Mouse (Mus musculus) bone marrow, adult 2 months (tissue): ENCODE results near the gene Pitpnm3. TPM values are rescaled to one million over a fixed set of nuclear protein-coding genes. Genes with fewer than 3 reads are reported as not detected.
A peak's percentile ranks its signal among the peaks of the same experiment; 100 is the strongest.

Source experiments
- H3K27ac ChIP-seq: fragments of 200-500 bp; 2 replicates; pipeline ENCODE4 v1.5.1; 2012; ENCODE audit warnings: low read depth, mild to moderate bottlenecking, control low read depth, inconsistent platforms, low read length; ENCODE audit not compliant: control insufficient read depth, poor library complexity, insufficient read depth
- H3K4me1 ChIP-seq: fragments of 200-500 bp; 2 replicates; pipeline ENCODE4 v1.6.1; 2011; ENCODE audit warnings: low read length; ENCODE audit not compliant: control insufficient read depth, insufficient read depth
- H3K4me3 ChIP-seq: fragments of 200-500 bp; replicated peaks from 2 replicates; pipeline ENCODE3; 2011; ENCODE audit warnings: mild to moderate bottlenecking, low read depth, low read length, control low read depth; ENCODE audit not compliant: control insufficient read depth
- CTCF ChIP-seq: fragments of 200-500 bp; IDR thresholded peaks from 2 replicates; pipeline ENCODE4 v1.5.1; 2011; ENCODE audit warnings: low read length, control low read depth; ENCODE audit not compliant: control insufficient read depth, insufficient read depth
- POLR2A ChIP-seq: fragments of 200-500 bp; IDR thresholded peaks from 2 replicates; pipeline ENCODE4 v1.6.1; 2011; ENCODE audit warnings: low read depth, mild to moderate bottlenecking, control low read depth, low read length, borderline replicate concordance; ENCODE audit not compliant: control insufficient read depth
- WGBS: fragments of 180-500 bp; shearing (Covaris S2); methylation state at CpG from one replicate; pipeline ENCODE4 v1.1.7; 2018; 5-methylcytosine and 5-hydroxymethylcytosine counted together
- polyA plus RNA-seq: library from polyadenylated mRNA; stranded (reverse); fragments of >200 nt; gene quantifications from 2 replicates; pipeline ENCODE4 v1.2.4, GENCODE M21; 2011; ENCODE audit warnings: low replicate concordance; ENCODE audit not compliant: missing spikeins, insufficient read depth, insufficient read length

Pitpnm3 gene
- polyA plus RNA-seq, 1 experiment, result not detected

DNA sequence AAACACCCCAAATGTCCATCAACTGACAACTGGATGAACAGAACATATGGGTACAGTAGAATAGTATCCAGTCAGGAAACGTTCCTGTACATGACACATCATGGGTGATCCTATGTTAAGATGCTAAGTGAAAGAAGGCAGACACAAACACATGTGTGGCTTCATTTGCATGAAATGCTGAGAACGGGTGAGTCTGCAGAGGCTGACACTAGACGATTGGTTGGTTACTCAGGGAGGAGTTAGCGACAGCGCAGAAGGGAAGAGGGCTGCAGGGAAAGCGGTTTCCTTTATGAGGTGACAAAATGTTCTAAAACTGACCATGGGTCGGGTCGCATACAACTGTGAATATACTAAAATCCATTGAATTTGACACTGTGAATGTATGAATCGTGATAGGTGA, 75.2 kb downstream of the Pitpnm3 start:
- H3K4me3 ChIP-seq, result no peak overlapping the region
- TF ChIP-seq CTCF (no peak), POLR2A (no peak)
- WGBS, result 59% methylated on average over 9 of the region's 9 CpGs
- H3K27ac ChIP-seq, result no peak overlapping the region
- no peaks in the 10 kb centered on the region for H3K4me1 ChIP-seq

GRCm38 (mm10) chr11:72057166-72057565, 78.4 kb downstream of the Pitpnm3 start:
- Histone ChIP-seq H3K4me1 (no peaks in the 10 kb centered on the region), H3K27ac (no peak overlapping the region), H3K4me3 (no peak overlapping the region)
- TF ChIP-seq POLR2A (no peak), CTCF (no peak)
- 65% methylated on average over 3 of the region's 3 CpGs for WGBS

DNA sequence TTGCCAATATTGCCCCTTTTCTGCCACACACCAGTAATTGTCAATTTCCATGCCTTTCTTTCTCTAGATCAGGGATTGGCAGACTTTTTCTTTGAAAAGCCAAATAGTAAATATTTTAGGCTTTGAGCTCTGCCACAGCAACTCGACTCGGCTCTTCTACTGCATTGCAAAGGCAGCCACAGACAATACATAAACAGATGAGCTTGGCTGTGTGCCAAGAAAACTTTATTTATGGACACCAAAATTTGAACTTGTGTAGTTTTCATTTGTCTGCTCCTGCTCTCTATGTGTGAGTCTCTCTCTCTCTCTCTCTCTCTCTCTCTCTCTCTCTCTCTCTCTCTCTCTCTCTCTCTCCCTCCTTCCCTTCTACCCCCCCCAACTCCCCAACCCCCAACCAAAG, 80.4 kb downstream of the Pitpnm3 start:
- TF ChIP-seq CTCF (no peak), POLR2A (no peak)
- no peak overlapping the region for H3K4me3 ChIP-seq
- no peak overlapping the region for H3K27ac ChIP-seq
- 54% methylated on average over 2 of the region's 2 CpGs for WGBS
- no peaks in the 10 kb centered on the region for H3K4me1 ChIP-seq

DNA sequence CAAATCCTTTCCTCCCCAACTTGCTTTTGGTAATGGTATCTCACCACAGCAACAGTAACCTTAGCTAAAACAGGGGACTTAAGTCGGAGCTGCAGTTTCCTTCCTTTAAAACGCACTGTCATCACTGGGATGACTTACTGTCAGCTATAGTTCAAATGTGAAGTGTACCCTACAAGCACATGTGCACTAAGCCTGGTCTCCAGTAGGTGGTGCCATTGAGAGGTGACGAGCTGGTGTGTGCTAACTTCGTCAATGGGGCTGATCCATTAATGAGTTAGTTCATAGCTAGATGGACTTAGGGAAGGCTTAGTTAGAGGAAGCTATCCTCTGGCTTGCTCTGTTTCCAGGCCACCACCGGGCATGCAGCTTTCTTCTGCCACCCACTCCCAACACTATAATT, 82.9 kb downstream of the Pitpnm3 start:
- no peak for TF ChIP-seq POLR2A
- TF ChIP-seq CTCF, result peak; percentile 86
- Histone ChIP-seq H3K27ac (no peak overlapping the region), H3K4me1 (no peaks in the 10 kb centered on the region), H3K4me3 (no peak overlapping the region)
- WGBS, result 9% methylated on average over 5 of the region's 5 CpGs

- TF ChIP-seq CTCF, result no peak
- TF ChIP-seq POLR2A, result no peak
- Histone ChIP-seq H3K4me1 (no peaks in the 10 kb centered on the region), H3K4me3 (no peak overlapping the region), H3K27ac (no peak overlapping the region)
- WGBS, result 26% methylated on average over 3 of the region's 3 CpGs
These were observed 83.4 kb downstream of the Pitpnm3 start for GRCm38 (mm10) chr11:72052221-72052620.

DNA sequence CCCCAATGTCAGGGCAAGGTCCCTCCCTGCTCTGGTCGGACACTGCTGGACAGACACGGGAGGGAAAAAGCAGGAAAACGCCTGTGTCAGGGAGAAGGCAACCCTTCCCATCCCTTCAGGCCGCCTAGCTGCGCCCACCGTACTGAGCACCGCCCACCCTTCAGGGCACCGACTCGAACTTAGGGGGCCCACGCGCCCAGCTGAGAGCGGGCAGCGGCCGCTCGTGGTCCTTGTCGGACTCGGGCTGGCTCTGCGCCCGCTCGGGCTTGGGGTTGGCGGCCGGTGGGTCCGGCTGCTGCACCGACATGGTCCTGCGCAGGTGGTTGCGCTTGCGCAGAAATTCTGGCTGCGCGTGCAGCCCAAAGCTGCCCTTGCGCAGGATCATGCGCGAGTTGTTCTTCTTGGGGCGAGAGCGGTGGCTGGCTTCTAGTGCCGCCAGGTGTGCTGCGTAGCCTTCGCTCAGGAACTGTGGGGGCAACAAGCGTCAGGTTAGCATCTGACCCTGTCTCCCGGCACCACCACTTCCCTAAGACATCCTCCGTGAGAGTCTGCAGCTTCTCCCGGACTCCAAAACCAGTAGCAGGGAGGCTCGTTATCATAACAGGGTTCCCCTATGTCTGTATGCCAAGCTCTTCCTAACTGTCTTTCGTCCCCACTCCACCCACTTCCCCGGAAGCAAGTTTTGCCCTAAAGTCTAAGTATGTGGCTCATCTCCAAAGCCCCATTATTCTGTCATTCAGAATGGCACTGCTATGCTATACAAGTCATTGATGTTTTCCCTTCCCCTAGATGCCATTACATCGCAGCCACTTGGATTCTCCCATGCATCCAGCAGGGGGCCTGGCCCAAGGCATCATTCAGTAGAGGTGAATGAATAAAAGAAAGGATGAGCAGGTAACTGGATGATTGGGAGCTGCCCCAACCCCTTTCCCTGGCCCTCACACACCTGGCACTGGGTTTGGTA, 84.4 kb downstream of the Pitpnm3 start:
- no peak overlapping the region for H3K4me3 ChIP-seq

GRCm38 (mm10) chr11:72050168-72050894, 85.2 kb downstream of the Pitpnm3 start:
- Histone ChIP-seq H3K27ac (no peak overlapping the region), H3K4me1 (no peaks in the 10 kb centered on the region; the same call in 1 of the 2 replicates), H3K4me3 (no peak overlapping the region)
- no peak for TF ChIP-seq POLR2A
- no peak for TF ChIP-seq CTCF
- WGBS, result 42% methylated on average over 14 of the region's 14 CpGs

More for the DNA sequence above, 84.4 kb downstream of the Pitpnm3 start:
- WGBS, result 5% methylated on average over 45 of the region's 45 CpGs
- TF ChIP-seq CTCF (no peak), POLR2A (no peak)
- no peaks in the 10 kb centered on the region; the same call in 1 of the 2 replicates for H3K4me1 ChIP-seq
- no peak overlapping the region for H3K27ac ChIP-seq

DNA sequence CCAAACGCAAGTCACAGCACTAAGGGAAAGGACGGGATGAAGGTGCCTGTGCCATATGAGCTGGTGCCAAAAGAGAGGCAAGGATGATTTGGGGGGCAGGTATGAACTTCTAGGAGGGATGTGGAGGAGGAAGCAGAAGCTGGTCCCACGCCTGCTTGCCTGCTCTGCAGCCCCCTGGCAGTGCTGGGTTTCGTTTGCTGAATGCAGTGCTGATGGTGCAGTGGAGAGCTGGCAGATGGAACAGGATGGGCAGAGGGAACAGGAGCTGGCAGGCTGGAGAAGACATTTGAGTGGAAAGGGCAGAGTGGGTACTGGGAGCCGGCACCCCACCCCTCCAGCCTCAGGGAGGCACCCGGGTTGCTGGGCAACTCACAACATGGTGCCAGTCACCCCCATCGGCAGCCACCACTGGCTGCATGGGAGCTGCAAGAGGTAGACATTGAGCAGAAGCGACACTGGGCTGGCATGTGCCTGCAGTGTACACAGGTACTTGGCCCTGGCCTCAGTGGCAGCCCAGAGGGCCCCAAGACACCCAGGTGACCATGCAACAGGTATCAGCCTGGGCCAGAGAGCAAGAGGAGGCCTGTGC, 86.3 kb downstream of the Pitpnm3 start:
- WGBS, result 84% methylated on average over 8 of the region's 8 CpGs
- Histone ChIP-seq H3K27ac (no peak overlapping the region), H3K4me3 (no peak overlapping the region), H3K4me1 (no peaks in the 10 kb centered on the region; the same call in 1 of the 2 replicates)
- TF ChIP-seq POLR2A, result no peak
- no peak for TF ChIP-seq CTCF
